Mouse (Mus musculus) E14TG2a.4 (cell line): ENCODE data around the gene Stap2.

Experiments
- H3K27me3 ChIP-seq: 2 replicates; pipeline ENCODE4 v1.6.1; 2014; ENCODE audit warnings: low read length, control low read depth; ENCODE audit not compliant: insufficient read depth
- H3K36me3 ChIP-seq: 2 replicates; pipeline ENCODE4 v1.6.1; 2014; ENCODE audit warnings: low read length, control low read depth; ENCODE audit not compliant: insufficient read depth
- H3K4me1 ChIP-seq: replicated peaks from 2 replicates; pipeline ENCODE4 v1.6.1; 2014; ENCODE audit warnings: low read depth, low read length, control low read depth
- H3K4me3 ChIP-seq: replicated peaks from 2 replicates; pipeline ENCODE4 v1.5.1; 2014; ENCODE audit warnings: mild to moderate bottlenecking, low read length
- H3K9me3 ChIP-seq: 2 replicates; pipeline ENCODE4 v1.6.1; 2014; ENCODE audit warnings: low read length, control low read depth
- CTCF ChIP-seq: conservative IDR thresholded peaks from 2 replicates; pipeline ENCODE4 v1.5.1; 2014; ENCODE audit warnings: low read length
- NANOG ChIP-seq: IDR thresholded peaks from 2 replicates; pipeline ENCODE4 v1.6.1; 2014; ENCODE audit warnings: borderline replicate concordance, low read length, mixed read lengths
- POU5F1 ChIP-seq: IDR thresholded peaks from 2 replicates; pipeline ENCODE4 v1.6.1; 2014; ENCODE audit warnings: low read length, borderline replicate concordance

The Stap2 gene

DNA sequence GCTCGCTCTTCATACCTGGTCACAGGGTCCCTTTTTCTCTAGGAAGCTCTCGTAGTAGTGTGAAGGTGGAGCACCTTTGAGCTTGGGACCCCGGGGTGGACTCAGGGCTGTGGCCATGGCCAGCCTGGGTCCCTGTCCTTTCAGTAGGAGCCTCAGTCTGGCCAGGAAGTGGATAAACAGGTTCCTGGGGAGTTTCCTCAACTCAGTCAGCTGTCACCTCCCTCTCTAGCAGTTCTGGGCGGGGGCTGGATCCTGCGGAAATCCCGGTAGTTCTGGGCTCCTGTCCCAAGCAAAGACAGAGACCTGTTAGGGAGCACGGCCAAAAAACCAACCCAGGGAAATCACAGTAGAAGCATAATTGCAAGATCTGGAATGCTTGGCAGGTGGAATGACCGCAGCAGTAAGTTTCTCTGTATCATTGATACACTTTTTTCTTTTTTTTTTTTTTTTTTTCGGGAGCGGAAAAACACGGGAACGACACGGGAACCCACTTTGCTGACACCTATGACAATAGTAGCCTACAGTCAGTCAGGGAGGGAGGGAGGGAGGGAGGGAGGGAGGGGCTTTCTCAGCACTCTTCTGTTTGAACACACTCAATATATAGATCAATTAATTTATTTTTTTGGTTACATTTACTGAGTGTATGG, at the start of gene Stap2, which contains the start of gene Mpnd:
TSS of gene Stap2 (minus strand) at position 170 of the 647 bp plus-strand sequence.
TSS of gene Mpnd (plus strand) at position 297 of the 647 bp plus-strand sequence.
- peaks cover 52% of the 10 kb centered on the region for H3K4me1 ChIP-seq
- H3K27me3 ChIP-seq = peaks cover 16% of the 10 kb centered on the region
- H3K4me3 ChIP-seq = 0 out of 2 replicates have a peak within 1 kb of the TSS, but pooled peaks have one; percentile 37
- no peaks in the 10 kb centered on the region for H3K9me3 ChIP-seq
- H3K36me3 ChIP-seq = 0 out of 2 replicates have a peak, but pooled peaks cover 4% of the 10 kb centered on the region
- TF ChIP-seq POU5F1 = no peak
- TF ChIP-seq NANOG = no peak

DNA sequence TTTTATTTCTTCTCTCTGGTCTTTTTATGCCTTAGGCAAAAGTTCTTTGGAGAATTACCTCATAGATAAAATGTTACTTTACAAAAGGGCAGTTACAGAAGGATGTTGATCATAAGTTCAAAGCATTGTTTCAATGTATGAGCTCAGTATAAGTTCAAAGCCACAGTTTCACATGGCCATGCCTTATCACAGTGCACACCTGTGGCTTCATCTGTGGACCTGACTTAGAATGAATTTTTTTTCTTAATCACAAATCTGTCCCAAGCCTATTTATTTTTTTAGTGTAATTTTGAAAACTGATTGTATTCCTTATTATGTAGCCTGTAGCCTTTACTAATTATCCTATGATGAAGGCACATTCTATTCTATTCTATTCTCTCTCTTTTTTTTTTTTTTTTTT, 49.6 kb upstream of the Stap2 start:
- H3K4me1 ChIP-seq = peaks cover 43% of the 10 kb centered on the region
- no peaks in the 10 kb centered on the region for H3K9me3 ChIP-seq
- no peaks in the 10 kb centered on the region for H3K27me3 ChIP-seq
- peaks cover 96% of the 10 kb centered on the region for H3K36me3 ChIP-seq
- TF ChIP-seq POU5F1 (no peak), CTCF (no peak)
- H3K4me3 ChIP-seq = no peak overlapping the region

DNA sequence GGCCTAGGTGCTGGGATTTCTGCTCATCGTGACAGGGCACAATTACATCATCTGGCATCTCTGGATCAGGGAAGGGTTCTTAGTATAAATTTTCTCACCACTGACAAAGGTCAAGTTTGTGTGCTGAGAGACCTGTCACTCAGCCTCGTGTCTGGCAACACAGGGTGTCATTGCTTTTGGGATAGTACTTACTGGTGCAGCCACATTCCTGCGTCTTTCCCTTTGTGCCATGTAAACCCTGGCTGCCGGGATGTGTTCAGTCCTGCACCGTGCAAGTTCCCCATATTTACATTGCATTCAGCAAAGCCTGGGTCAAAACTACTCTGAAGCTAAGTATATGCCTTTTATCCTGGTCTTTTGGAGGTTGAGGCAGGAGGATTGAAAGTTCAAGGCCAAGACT, 46.0 kb upstream of the Stap2 start:
- Histone ChIP-seq H3K9me3 (no peaks in the 10 kb centered on the region), H3K27me3 (no peaks in the 10 kb centered on the region), H3K36me3 (peaks cover 96% of the 10 kb centered on the region), H3K4me1 (peaks cover 51% of the 10 kb centered on the region), H3K4me3 (no peak overlapping the region)
- TF ChIP-seq CTCF = no peak
- TF ChIP-seq NANOG = no peak
- no peak for TF ChIP-seq POU5F1

DNA sequence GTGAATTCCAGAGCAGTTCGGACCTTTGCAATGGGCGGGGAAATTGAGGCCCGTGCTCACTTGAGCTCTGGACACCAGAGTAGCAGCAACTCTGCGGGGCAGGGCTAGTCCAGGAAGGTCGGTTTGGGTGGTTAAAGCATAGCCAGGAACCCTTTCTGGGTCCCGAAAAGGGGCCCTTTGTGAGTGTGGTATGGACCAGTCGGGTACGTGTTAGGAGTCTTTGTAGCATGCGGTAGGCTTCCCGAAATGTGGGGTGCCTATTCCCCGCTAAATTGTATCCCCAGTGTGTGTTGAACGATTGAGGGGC, 35.4 kb upstream of the Stap2 start:
- H3K4me3 ChIP-seq = peak overlapping the region; percentile 95
- H3K27me3 ChIP-seq = no peaks in the 10 kb centered on the region
- H3K4me1 ChIP-seq = peaks cover 67% of the 10 kb centered on the region
- no peaks in the 10 kb centered on the region for H3K9me3 ChIP-seq
- TF ChIP-seq NANOG (no peak), CTCF (no peak), POU5F1 (no peak)
- H3K36me3 ChIP-seq = peaks cover 41% of the 10 kb centered on the region

DNA sequence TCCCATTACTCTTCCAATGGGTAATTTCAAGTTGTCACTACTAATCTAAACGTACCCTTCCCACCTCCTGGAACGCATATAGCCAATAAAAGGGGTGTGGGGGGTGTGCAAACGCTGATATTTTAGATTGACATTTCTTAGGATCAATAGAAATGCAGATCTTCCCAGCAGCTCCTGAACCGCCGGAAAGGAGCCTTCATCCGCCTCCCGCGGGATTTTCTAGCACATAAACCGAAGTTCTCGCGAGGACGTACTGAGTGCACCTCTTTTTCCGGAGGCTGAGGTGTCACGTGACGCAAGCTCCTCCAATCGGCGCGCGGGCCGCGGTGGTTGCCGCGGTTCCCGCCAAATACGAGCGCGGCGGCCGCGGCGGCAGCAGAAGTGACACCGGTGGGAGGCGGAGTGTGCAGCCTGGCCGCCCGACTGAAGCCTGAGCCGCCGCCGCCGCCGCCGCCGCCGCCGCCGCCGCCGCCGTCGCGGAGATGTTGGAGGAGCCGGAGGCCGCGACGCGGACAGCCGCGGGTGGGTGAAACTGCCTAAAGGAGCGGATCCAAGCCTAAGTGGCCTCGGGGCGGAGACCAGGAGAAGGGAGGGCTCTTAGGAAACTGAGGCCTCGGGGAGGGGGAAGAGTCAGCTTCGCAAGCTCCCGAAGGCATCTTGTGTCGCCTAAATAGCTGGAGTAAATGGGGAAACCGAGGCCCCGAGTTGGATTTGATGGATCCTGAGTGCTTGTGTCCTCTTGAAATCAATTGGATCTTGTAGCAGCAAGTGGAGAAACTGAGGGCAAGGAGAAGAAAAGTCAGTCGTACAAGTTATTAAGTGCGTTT, 34.9 kb upstream of the Stap2 start, which contains the start of gene Chaf1a:
TSS of gene Chaf1a (plus strand) at position 410 of the 827 bp plus-strand sequence.
- Histone ChIP-seq H3K36me3 (peaks cover 36% of the 10 kb centered on the region), H3K4me1 (peaks cover 67% of the 10 kb centered on the region)
- TF ChIP-seq POU5F1 = no peak
- TF ChIP-seq NANOG = no peak
- TF ChIP-seq CTCF = no peak

DNA sequence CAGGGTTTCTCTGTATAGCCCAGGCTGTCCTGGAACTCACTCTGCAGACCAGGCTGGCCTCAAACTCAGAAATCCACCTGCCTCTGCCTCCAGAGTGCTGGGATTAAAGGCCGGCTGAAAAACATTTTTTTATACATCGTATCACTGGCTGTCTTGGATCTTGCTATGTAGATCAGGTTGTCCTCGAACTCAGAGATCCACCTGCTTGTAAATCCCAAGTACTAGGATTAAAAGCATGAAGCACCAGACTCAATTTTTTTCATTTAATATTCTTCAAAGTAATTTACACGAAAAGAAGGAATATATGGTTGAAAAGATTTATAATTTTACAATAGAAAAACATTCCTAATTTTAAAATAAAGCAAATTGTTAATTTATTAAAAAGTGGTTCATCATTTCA, 34.0 kb upstream of the Stap2 start:
- H3K4me3 ChIP-seq = peak overlapping the region; percentile 95
- H3K4me1 ChIP-seq = peaks cover 73% of the 10 kb centered on the region
- H3K27me3 ChIP-seq = no peaks in the 10 kb centered on the region
- H3K9me3 ChIP-seq = no peaks in the 10 kb centered on the region
- TF ChIP-seq POU5F1 (no peak), NANOG (no peak), CTCF (no peak)
- H3K36me3 ChIP-seq = peaks cover 36% of the 10 kb centered on the region

More for the DNA sequence above, 34.9 kb upstream of the Stap2 start, which contains the start of gene Chaf1a:
- Histone ChIP-seq H3K4me3 (peak within 1 kb of the TSS; percentile 95), H3K27me3 (no peaks in the 10 kb centered on the region), H3K9me3 (no peaks in the 10 kb centered on the region)

DNA sequence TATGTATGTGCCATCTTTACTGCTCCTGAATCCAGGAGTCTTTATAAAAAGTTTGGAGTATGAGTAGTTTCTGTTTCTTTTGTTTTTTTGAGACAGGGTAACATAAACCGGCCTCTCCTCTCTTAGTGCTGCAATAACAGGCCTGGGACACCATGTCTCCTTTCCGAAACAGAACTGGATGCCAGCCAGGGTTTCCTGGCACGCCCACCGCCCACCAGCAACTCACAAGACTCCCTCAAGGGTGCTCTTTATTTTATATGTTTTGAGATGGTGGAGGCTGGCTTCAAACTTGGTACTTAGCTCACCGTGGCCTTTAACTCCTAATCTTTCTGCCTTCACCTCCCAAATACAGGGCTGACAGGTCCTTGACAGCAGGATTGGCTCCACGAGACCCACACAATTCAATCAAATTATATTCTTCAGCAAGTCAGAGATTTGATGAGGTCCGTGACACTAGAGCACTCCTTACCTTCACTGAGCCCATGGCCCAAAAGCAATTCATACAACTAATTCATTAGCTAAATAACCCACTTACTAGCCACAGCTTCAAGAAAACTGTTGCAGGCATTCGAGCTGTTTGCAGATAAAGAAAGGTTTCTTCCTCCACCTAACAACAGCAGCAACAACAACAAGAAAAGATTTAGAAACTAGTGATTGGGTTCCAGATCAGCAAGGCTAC, 33.3 kb upstream of the Stap2 start:
- H3K9me3 ChIP-seq = no peaks in the 10 kb centered on the region
- TF ChIP-seq POU5F1 (no peak), CTCF (no peak)
- no peaks in the 10 kb centered on the region for H3K27me3 ChIP-seq
- peaks cover 73% of the 10 kb centered on the region for H3K4me1 ChIP-seq
- H3K36me3 ChIP-seq = peaks cover 36% of the 10 kb centered on the region
- no peak overlapping the region for H3K4me3 ChIP-seq

DNA sequence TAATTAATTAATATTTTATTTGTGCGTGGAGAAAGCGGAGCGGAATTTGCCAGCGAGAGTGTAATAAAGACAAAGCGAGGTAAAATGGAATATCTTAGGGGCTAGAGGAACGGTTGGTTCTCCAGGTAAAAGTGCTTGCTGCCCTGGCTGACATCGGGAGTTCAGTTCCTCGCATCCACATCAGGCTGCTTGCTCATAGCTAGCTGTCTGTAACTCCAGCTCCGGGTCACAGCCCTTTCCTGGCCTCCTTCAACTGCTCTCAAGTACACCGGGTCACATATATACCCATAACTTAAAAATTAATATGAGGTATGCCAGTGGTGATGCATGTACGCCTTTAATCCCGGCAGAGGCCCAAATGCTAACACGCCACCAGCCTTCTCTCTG, 31.5 kb upstream of the Stap2 start:
- peaks cover 74% of the 10 kb centered on the region for H3K4me1 ChIP-seq
- no peak for TF ChIP-seq POU5F1
- TF ChIP-seq NANOG = no peak
- no peak for TF ChIP-seq CTCF
- no peaks in the 10 kb centered on the region for H3K27me3 ChIP-seq
- peak overlapping the region; percentile 74 for H3K4me3 ChIP-seq
- no peaks in the 10 kb centered on the region for H3K9me3 ChIP-seq
- H3K36me3 ChIP-seq = peaks cover 33% of the 10 kb centered on the region
